Mouse (Mus musculus): ENCODE results near the gene Cd48.

GRCm38 (mm10) chr1:171648840-171649239 is 33.0 kb upstream of the Cd48 start:
- TF ChIP-seq CTCF (IDR thresholded peaks at IDR 0.05; ENCODE audit: extremely low read depth, insufficient read length, insufficient replicate concordance, low read depth, low read length) (no peak), POLR2A (IDR thresholded peaks at IDR 0.05; ENCODE audit: low read depth, low read length) (no peak)

All from small intestine, adult 2 months (tissue).